Mouse (Mus musculus): ENCODE measurements around the gene Fbn1. TPM values are rescaled to one million over a fixed set of nuclear protein-coding genes. Genes with fewer than 3 reads are reported as not detected.

Fbn1 gene
- polyA plus RNA-seq (2014; fragmentation: Illumina TruSeq; extraction: RNeasy Lipid Tissue Mini Kit (QIAGEN cat#74804); ENCODE audit: low read depth, low replicate concordance), result 34.5 TPM

GRCm38 (mm10) chr2:125507893-125508292 is at the start of gene Fbn1:
Fbn1 (minus strand) TSS chr2:125507993.

DNA sequence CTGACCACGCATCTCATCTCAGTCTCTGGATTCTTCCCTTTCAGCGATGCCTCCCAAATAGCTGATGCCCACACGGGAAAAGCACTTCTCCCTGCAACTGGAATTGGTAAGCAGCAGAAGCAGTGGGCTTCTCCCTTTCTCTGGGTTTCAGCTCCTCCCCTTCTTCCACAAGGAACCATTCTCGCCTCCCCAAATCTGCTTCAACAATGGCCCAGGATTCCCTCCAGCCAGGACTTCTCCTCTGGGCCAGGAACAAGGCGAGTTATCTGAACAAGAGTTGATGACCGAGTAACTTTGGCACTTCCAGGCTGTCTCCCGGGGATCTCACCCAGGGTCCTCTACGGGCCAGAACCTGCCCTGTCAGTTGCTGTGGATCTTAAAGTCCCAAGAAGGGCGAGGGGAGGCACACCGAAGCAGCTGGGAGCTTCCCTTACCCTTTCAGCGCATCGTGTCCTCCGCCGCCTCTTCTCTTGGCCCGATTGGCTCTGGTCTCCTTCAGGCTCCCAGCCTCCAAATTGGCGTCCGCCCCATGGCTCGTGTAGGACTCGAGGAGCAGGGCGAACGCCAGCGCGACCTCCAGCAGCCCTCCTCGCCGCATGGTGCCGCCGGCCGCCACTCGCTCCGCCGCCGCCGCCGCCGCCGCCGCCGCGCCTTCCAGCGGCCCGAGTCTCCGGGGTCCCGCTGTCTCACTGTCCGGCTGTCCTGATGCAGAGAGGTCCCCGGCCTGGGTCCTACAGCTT is 2.6 kb downstream of the Fbn1 start, which contains the start of gene Gm9913:
Gene Gm9913 (plus strand): TSS at position 84 of the 740 bp plus-strand sequence.

Other genes starting within 250 kb of the Fbn1 start
- 0.14 TPM for gene Gm9913, start 2.9 kb downstream of the Fbn1 start, polyA plus RNA-seq (2014; fragmentation: Illumina TruSeq; extraction: RNeasy Lipid Tissue Mini Kit (QIAGEN cat#74804); ENCODE audit: low read depth, low replicate concordance)
- 2.2 TPM for gene Cep152, start 117.1 kb upstream of the Fbn1 start, polyA plus RNA-seq (2014; fragmentation: Illumina TruSeq; extraction: RNeasy Lipid Tissue Mini Kit (QIAGEN cat#74804); ENCODE audit: low read depth, low replicate concordance)
- gene Eid1, start 165.1 kb upstream of the Fbn1 start, polyA plus RNA-seq (2014; fragmentation: Illumina TruSeq; extraction: RNeasy Lipid Tissue Mini Kit (QIAGEN cat#74804); ENCODE audit: low read depth, low replicate concordance), result 105 TPM
- 16.7 TPM for gene Shc4, start 216.2 kb upstream of the Fbn1 start, polyA plus RNA-seq (2014; fragmentation: Illumina TruSeq; extraction: RNeasy Lipid Tissue Mini Kit (QIAGEN cat#74804); ENCODE audit: low read depth, low replicate concordance)

Data from adipose tissue, adult 10 weeks (tissue).